Mouse (Mus musculus) layer of hippocampus, adult 8-10 months (tissue): ENCODE results near the gene Ank3. TPM values are rescaled to one million over a fixed set of nuclear protein-coding genes. Genes with fewer than 3 reads are reported as not detected.
A peak's percentile ranks its signal among the peaks of the same experiment; 100 is the strongest.

Experiments
- DNase-seq, 2 experiments: peaks; one replicate each; pipeline ENCODE4 v3.0.0; 2022; ENCODE audit warnings: low spot score in 2 of 2
- total RNA-seq, 4 experiments: library from RNA; stranded (reverse); gene quantifications; 2 replicates each; pipeline ENCODE4 v1.2.4; 2022

Ank3 gene
- total RNA-seq, 4 experiments from 2014 or later: 396 to 490 (median 435) TPM

- no peak for DNase-seq
Measured at GRCm38 (mm10) chr10:69762977-69763376, 364.4 kb downstream of the Ank3 start.

- DNase-seq: no peak
Measured at GRCm38 (mm10) chr10:69764402-69764801, 365.8 kb downstream of the Ank3 start.

- DNase-seq: no peak
Measured at GRCm38 (mm10) chr10:69777065-69777645, 378.6 kb downstream of the Ank3 start.

GRCm38 (mm10) chr10:69777736-69778135 lies 379.2 kb downstream of the Ank3 start:
- no peak for DNase-seq

- DNase-seq: no peak
Measured at GRCm38 (mm10) chr10:69779246-69779645, 380.7 kb downstream of the Ank3 start.

GRCm38 (mm10) chr10:69781491-69781890 lies 382.9 kb downstream of the Ank3 start:
- peak in 1 of 2 experiments; percentile 60 for DNase-seq

- DNase-seq: no peak
Measured at GRCm38 (mm10) chr10:69785235-69785634, 386.7 kb downstream of the Ank3 start.

- DNase-seq: no peak
Measured at GRCm38 (mm10) chr10:69785692-69786091, 387.1 kb downstream of the Ank3 start.

GRCm38 (mm10) chr10:69786220-69786993 lies 387.8 kb downstream of the Ank3 start:
- no peak for DNase-seq

GRCm38 (mm10) chr10:69787379-69787778 lies 388.8 kb downstream of the Ank3 start:
- no peak for DNase-seq

- DNase-seq: no peak
Measured at GRCm38 (mm10) chr10:69790606-69791005, 392.0 kb downstream of the Ank3 start.

- DNase-seq: no peak
Measured at GRCm38 (mm10) chr10:69791951-69792350, 393.4 kb downstream of the Ank3 start.

GRCm38 (mm10) chr10:69792400-69792799 lies 393.8 kb downstream of the Ank3 start:
- DNase-seq: peak in 1 of 2 experiments; percentile 52

GRCm38 (mm10) chr10:69793079-69793478 lies 394.5 kb downstream of the Ank3 start:
- DNase-seq: peak in 1 of 2 experiments; percentile 50

GRCm38 (mm10) chr10:69795656-69796055 lies 397.1 kb downstream of the Ank3 start:
- DNase-seq: no peak

- no peak for DNase-seq
Measured at GRCm38 (mm10) chr10:69796421-69796886, 397.9 kb downstream of the Ank3 start.

- peak in 1 of 2 experiments; percentile 68 for DNase-seq
Measured at GRCm38 (mm10) chr10:69803135-69803756, 404.7 kb downstream of the Ank3 start.

- no peak for DNase-seq
Measured at GRCm38 (mm10) chr10:69804613-69805012, 406.0 kb downstream of the Ank3 start.

GRCm38 (mm10) chr10:69810785-69811184 lies 412.2 kb downstream of the Ank3 start:
- no peak for DNase-seq

- no peak for DNase-seq
Measured at GRCm38 (mm10) chr10:69813823-69814522, 415.4 kb downstream of the Ank3 start.

GRCm38 (mm10) chr10:69821245-69821644 lies 422.7 kb downstream of the Ank3 start:
- DNase-seq: no peak

- no peak for DNase-seq
Measured at GRCm38 (mm10) chr10:69828770-69829169, 430.2 kb downstream of the Ank3 start.
